Mouse (Mus musculus): ENCODE measurements around the gene Dmgdh. TPM values are rescaled to one million over a fixed set of nuclear protein-coding genes. Genes with fewer than 3 reads are reported as not detected.

Gene Dmgdh
- 10 to 100 TPM; 14.5 to 33.2 TPM for total RNA-seq (2021)
- long read RNA-seq, experiment 1, transcript Dmgdh-201 (16 exons, 2,992 nt): major isoform, 26 of 40 reads
- long read RNA-seq, experiment 1, partial matches to known transcripts: 7 of 40 reads
- long read RNA-seq, experiment 1, other reads (novel, unspliced or antisense): 7 of 40 reads
- long read RNA-seq, experiment 2, partial matches to known transcripts: 2 of 4 reads
- long read RNA-seq, experiment 2, other reads (novel, unspliced or antisense): 1 of 4 reads

DNA sequence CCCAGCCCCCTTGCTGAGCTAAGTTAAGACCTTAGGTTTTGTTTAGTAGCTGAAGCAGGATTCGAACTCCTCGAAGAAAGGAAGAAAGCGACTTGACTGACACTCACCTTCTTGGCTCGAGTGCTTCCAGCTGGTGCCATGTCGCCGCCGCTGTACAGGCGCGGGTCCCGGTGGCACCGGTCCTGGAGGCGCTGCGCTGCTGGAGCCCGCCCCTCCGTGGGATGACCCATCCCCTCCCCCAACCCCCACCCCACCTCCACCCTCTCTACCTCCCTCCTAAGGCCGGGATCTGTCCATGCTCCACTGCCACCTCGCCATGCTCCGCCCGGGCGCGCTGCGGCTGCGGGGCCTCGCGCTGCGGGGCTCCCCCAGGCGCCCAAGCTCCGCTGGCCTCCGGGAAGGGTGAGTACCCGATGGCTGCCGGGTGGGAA is at the start of gene Dmgdh, which contains the start of gene Bhmt2:
Dmgdh (plus strand) TSS at position 303 of the 431 bp plus-strand sequence.
Bhmt2 (minus strand) TSS at position 172 of the 431 bp plus-strand sequence.
- peak; percentile 23 for DNase-seq

DNA sequence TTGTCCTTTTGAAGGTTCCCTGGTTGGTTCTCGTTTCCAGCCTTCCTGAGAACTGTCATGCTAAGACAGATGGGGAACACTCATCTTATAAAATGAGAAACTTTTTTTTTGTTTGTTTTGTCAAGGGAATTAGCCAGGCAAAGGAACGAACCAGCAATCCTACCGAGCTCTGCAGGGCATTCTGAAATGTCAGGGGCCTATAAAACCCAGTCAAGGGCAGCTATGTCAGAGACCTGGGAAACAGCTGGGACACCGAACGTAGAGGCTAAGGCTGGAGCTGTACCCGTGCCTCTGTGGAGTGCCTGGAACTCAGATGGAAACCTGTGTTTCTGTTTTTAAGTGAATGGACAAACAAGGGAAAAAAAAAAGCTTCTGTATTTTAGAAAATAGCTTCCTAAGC is 45.4 kb upstream of the Dmgdh start:
- DNase-seq: no peak

DNA sequence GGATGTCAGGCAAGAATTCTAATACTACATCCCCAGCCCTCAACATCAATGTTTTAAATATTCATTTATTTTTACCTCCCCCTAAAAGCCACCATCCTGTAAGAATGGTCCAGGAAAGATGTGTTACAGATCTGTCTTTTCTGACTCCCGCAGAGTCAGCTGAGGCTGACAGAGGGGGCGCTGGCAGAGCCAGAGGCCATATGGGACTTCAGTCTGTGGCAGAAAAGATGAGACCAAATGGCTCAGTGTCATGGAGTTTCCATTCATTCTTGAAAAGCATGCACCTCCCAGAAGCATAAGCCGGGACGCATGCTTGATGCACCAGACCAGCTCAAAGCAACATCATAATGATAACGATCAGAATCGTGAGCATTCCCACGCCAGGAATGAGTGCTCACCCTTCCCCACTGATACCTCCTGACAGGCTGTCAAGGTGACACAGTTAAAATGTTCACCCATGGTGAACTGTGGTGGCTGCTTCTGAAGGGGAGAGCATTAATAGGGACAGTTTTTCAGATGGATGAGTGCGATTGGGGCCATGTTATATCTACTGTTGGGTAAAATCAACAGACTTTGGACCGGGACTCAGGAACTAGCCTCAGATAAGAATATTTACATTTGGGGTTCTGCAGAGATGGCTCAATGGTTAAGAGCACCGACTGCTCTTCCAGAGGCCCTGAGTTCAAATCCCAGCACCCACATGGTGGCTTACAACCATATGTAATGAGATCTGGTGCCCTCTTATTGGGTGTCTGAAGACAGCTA is 43.1 kb upstream of the Dmgdh start:
- DNase-seq: no peak

DNA sequence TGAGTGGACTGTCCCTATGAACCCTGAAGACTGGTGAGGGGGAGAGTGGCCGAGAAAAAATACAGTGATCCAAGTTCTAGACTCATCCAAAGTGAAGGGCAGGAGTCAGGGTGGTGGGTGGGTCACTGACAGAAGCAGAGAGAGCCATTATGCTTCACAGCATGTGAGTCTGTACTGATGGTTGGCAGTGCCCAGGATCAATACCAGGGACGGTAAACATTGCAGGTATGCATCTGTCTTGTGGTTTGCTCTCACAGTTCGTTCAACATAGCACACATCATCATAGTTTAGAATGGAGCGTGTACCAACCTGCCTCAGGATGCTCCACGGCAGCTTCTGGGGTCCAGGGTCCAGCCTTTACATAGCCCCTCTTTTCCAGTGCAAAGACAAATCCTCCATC is 41.3 kb upstream of the Dmgdh start:
- DNase-seq: no peak

DNA sequence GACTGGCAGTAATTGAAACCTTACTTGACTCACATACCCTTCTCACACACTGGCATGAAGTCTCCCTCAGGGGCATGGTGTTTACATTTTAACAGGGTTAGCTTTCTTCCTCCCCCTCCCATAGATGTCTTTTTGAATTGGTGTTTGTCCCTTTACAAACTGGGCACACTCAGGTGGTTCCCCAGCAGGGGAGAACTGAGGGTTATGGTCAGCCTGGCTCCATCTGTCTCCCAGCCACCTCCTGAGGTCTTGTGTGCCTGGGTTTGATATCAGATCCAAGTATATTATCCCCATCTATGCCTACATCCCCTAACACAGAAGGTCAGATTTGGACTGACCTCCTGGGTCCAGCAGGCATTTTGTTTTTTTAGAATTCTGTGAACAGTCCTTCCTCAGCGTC is 37.7 kb upstream of the Dmgdh start:
- no peak for DNase-seq

DNA sequence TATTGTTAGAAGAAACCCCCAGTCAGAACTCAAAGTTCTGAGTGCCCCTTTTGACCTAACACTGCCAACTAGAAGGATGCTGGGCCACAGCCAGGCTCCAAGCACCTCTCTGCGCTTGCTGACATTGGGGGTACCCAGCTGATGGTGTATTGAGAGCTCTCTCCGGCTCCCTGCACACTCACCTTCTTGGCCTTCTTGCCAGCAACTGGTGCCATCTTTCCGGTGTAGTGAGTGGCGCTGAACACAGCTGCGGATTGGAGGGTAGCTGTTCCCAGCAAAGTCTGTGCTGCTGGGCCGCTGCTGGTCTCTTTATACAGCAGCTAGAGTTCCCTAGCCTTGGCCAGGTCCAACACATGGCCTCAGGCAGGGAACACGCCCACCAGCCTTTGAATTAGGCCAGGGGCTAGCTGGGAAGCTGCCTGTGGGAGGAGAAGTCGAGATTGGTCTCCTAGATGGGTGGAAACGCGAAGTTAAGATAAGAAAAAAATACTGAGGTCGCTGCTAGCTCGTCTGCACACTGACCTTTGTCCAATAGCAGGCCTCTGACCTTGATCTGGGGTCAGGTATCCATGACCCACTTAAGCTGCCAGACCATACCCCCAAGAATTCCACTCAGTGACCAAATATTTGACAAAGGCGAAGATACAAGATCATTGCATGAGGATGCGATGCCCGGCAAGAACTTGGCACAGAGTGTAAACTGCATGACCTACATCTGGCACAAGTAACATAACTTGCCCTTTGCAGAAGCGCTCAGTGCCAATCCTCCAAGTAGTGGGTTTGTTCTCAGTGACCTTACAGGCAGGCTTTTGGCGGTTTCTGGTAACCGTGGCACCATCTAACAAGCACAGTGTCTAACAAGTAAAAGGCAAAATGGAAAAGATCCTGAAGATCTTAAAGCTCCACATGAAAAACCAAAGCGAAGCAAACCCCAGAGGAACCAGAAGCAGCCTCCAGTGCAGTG is 36.7 kb upstream of the Dmgdh start, which contains the start of gene Bhmt:
Bhmt (minus strand) TSS at position 680 of the 964 bp plus-strand sequence.
- DNase-seq: peak; percentile 12

DNA sequence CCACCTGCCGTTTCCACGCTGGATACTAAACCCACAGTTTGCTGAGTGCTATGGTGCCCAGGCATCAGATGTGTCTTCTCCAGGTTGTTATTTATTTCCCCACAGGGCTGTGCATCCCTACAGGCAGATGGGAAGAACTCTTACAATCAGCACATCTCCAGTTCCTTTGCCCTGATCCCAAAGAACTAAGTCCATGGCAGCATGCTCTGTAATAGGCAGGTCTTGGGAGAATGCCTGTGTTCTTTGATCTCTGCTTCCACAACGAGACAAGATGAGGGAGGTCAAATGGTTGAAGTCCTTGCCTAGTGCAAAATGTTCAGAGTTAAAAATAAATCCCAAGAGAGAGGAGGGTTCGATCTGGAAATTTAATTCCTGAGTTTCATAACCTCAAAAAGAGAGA is 34.6 kb upstream of the Dmgdh start:
- no peak for DNase-seq

DNA sequence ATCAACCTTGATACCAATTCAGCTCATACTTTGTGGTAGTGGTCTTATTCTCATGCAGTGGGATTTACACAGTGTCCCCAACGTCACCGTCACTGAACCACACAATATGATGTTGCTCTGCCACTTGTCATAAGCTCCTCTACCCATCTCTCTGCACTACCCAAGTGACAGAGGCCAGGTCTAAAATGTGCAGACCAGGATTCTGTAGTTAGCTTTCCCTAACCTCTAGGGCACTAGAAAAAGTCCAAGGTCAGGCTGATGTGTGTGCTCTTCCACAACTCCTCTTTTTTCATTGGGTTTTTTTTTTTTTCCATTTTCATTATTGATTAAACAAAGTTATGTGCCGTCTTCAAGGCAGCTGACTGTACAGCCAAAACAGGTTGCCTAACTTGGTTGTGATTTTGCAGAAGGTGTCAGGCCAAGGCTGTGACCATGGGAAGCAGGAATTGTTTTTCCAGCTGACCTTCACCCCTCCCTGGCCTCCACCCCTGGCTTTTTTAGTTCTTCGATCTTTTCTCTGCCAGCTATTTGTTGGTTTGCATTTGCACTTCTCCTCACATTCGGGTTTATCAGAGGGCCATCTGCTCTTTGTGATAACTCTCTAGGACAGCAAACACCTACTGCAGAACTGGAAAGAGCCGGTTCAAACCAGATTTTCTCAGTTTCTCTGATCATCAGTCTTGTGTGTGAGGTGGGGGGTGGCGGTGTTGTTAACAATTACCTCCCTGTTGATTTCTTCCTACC is 25.7 kb upstream of the Dmgdh start:
- peak; percentile 43 for DNase-seq

DNA sequence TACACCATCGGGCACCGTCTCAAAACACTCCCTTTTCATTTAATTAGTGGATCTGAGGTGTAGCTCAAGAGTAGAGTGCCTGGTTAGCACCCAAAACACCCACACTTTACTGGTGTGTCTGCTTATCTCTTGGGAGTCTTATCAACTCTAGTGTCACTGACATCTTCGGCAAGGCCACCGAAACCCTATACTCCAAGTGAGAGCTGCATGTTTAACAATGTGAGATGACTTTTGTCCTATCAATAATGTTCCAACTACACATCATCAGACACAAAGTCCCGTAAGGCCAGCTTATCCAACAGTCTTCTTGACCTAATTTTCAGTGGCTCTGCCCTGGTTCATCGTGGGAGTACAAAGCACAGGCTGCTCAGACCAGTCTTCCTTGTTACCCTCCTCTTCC is 20.9 kb upstream of the Dmgdh start:
- DNase-seq: no peak

DNA sequence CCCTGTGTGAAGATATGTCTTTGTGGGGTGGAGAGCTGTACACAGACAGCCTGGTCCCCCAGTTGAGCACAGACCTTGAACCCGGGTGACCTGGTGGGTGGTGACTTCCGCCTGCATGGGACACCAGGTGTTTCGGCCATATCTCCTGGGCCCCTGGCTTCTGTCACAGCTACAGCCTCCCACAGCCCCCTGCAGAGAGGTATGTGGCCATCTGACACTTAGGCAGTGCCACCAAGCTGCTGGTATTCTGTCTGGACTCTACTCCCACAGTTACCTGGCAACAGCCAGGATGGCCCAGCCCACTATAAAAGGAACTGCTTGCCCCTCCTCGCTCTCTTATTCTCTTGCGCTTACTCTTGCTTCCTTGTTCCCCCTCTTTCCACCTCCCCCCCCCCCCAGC is 16.3 kb upstream of the Dmgdh start:
- no peak for DNase-seq

DNA sequence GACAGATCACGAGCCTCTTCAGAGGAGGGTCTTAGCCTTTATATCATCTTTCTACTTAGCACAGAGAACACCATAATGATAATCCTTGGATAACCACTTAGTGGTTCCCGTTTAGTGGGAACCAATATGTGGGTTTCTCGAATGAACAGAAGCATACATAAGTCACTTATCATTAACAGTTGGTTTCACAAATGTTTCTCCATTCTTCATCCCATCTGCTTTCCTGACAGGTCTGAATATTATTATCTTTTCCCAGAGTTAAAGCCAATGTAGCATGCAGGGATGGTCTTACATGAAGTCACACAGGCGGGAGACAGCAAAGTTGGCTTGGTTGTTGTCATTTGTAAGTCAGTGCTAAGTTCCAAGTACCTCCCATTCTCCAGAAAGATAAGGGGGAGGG is 6.6 kb upstream of the Dmgdh start:
- no peak for DNase-seq

DNA sequence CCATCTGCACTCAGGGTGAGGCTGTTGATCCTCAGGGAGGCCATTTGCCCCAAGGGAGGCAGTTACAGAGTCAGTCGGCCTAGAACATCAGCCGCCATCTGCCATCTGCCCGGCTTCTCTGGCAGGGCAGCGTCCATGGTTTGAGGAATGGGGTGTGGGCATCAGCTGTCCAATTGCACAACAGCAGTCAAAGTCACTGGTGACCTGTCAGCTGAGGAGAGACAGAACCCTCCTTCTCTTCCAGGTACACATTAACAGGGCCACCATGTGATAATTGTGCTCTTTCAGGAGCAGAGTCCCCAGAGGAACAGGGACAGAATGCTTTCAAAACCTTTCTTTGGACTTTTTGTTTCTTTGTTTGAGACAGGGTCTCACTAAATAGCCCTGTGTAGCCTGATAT is 1.9 kb upstream of the Dmgdh start:
- no peak for DNase-seq

DNA sequence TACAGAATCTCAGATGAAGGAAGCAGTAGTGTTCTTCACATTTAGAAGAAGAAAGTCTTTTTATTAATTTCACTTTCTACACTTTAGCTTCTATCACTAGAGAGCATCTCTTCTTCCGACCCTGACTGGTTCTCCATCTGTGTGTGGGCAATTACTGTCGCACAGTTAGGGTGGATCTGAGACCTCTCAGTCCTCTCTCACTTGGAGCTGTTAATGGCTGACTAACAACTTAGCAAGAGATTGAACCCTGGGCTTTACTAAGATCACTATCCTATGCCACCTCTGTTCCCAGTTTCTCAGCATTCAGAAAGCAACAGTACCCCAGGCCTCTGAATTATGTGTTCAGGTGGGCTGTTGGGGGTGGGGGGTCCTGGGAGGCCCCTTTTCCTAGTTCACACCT is 937 bp upstream of the Dmgdh start:
- no peak for DNase-seq

DNA sequence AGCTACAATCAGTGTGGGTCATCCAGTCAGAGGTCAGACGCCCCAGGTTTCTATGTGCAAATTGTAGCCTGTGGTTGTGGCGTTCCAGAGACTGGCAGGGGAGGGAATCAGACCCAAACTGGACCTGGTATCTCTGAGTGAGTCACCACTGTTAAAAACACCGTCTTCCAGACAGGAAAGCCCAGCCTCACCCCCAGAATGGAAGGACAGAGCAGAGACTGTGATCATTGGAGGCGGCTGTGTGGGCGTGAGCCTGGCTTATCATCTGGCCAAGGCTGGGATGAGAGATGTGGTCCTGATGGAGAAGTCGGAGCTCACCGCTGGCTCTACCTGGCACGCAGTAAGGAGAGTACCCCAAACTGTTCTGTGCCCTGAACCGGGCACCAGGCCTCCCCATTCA is 2.6 kb downstream of the Dmgdh start:
- no peak for DNase-seq

DNA sequence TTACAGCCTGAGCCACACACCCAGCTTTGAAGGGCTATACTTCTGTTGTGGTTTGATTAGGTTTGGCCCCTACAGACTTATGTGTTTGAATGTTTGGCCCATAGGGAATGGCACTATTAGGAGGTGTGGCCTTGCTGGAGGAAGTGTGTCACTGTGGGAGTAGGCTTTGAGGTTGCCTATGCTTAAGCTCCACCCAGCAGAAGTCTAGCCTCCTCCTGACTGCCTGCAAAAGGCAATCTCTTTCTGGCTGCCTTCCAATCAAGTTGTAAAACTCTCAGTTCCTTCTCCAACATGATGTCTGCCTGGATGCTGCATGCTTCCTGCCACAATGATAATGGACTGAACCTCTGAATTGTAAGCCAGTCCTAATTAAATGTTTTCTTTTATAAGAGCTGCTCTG is 9.1 kb downstream of the Dmgdh start:
- no peak for DNase-seq

DNA sequence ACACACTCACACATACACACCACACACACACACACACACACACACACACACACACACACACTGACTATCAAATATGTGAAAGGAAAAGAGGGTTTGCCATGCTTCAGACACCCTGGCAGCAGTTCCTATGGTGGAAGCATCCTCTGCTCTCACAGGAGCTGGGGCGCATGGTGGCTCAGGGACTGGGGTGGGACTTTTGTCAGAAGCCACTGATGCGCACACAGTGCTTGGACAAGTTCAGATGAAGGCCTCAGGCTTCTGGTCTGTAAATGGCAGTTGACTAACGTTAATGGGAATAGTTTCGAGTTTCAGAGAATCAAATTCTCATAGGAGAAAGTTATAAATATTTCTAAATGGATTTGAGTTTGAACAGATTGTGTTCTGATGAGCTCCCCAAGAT is 11.0 kb downstream of the Dmgdh start:
- DNase-seq: no peak

DNA sequence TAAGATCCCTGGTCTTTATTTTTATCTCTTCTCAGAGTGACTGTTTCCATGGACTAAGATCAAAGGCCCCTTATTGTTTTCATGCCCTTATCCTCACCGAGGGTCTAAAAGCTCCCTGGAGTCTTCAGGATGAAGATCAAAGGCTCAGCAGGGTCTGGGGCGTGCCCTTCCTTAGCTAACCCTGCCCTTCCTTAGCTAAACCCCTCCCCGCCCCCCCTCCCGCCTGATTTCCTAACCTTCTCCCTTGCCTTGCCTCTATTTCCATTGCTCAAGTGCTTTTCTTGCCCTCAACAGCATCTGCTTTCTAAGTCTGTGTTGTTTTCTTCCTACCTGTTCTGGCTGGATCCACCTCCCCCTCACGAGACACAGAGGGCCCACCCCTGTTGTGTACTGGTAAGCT is 13.1 kb downstream of the Dmgdh start:
- no peak for DNase-seq

DNA sequence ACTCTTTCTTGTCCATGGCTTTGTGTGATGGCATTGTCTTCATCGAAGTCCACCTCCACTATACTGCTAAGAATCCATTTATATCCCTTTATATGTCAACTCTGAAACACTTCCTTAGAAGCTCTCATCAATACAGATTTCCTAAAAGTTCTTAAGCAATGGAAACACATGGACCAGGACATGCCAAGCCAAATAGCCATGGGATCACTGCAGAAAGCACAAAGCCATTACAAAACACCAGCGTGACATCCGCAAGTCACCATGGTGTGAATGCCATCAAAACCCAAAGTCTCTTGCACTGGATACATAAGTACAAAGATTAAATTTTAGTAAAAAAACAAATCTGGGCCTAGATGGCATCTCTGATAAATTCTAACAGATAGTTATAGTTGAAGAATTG is 15.3 kb downstream of the Dmgdh start:
- DNase-seq: no peak

DNA sequence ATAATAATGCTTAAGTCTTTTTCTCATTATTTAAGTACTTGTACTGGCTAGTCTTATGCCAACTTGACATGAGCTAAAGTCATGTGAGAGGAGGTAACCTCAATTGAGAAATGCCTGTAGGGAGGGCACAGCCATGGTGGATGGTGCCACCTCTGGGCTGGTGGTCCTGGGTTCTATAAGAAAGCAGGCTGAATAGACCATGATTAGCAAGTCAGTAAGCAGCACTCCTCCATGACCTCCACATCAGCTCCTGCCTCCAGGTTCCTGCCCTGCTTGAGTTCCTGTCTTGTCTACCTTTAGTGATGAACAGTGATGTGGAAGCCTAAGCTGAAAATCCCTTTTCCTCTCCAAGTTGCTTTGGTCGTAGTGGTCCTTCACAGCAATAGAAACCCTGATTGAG is 16.6 kb downstream of the Dmgdh start:
- DNase-seq: no peak

DNA sequence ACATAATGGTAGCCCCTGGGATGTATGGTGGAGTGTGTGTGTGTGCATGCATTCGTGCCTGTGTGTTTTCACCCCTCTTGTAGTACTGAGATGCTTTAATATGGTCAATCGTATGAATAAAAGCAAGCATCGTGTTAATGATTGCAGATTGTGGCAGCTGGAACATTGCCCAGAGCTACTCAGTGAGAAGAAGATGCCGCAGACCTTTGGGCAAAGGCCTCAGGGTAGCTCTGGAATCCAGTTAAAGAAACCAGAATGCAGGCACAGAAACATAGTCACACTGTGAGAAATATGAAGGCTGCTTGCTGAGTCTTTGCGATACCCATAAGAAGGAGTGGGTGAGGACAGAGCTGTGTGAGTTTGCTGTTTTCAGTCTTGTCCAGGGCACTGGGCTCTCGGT is 24.6 kb downstream of the Dmgdh start:
- no peak for DNase-seq

DNA sequence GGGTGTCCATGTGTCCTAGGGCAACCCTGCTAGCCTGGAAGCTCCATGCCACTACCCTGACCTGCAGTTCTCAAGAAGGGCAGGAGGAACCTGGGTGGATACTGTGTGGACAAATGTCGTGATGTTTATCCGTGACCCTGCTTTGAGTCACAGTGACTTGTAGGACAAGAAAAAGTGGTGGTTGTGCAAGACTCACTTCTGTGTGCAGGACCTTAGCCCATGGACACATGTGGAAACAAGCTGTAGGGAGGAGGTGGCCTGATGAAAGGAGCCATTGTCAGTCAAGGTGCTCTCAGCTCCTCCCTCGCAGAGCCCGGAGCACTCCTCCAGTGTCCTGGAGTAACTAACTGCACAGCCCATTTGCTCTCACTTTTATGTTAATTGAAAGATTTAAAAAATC is 31.5 kb downstream of the Dmgdh start:
- DNase-seq: no peak

DNA sequence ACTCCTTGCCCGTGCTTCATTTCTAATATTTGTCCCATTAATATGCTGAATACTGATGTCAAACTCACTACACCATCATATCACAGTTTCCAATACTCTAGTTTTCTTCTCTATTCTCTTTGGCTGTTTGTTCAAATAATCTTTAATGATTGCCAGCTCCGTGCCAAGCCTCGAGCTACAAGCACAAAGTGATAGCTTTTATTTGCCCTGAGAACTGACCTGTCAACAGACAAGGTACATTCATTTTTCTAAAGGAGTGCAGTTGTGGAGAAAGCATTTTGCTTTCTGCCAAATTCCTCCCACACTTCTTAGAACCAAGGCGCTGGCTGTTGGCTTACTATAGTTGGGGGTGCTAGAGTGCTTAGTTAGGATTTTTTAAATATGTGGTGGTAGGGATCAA is 33.0 kb downstream of the Dmgdh start:
- no peak for DNase-seq

Measured in adrenal gland, postnatal 10 days (tissue).